Mouse (Mus musculus): ENCODE results near the gene Zfp64.

Zfp64 gene

GRCm38 (mm10) chr2:168954835-168955716 lies at the start of gene Zfp64:
Gene Zfp64, minus strand, starts transcription at chr2:168955587.
- peak; percentile 85 for DNase-seq

DNA sequence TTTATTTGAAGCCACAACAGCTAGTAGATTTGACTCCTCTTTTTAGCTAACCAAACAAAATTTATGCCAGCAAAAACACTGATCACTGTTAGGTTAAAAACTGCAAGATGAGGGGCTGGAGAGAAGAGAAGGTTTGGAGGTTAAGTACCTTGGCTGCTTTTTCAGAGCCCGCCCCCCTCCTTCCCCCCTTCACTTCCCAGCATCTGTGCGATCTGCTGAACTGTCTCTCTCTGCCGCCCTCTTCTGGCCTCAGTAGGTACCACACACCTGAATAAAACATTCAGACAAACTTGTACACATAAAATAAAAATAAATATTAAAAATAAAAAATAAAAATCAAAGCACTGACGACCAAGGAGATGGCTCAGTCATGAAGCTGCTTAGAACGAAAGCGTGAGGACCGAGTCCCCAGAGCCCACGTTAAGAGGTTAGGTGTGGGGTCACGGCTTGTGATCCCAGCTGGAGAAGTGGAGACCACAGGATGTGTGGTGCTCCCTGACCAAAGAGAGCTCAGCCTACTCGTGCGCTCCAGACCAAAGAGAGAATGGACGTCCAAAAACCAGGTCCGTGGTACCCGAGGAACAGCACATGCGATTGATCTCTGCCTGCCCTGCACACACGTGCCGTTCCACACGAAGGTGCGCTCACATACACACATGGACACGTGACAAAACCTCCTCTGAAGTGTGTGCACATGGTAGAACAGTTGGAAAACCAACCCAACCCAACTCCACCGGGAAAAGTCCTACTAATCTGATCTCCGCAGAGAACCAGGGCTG lies 37.4 kb upstream of the Zfp64 start:
- peak; percentile 29 for DNase-seq

DNA sequence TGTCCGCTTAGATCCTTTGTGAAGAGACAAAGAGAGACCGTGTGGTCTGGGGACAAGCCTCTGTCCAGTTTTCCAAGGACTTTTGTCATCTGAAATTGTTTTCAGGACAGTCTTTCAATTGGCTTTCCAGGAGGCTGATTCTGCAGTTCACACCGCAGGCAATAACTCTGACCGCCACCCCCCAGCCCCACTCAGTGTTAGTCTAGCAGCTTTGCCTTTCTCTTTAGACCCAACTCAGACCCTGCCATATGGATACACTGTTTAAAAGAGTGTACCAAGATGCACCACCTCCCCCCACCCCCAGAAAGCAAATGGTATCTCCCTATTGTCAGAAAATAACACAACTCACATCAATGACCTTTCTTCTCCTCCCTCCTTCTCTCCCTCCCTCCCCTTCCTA lies 35.6 kb upstream of the Zfp64 start:
- DNase-seq, result no peak

DNA sequence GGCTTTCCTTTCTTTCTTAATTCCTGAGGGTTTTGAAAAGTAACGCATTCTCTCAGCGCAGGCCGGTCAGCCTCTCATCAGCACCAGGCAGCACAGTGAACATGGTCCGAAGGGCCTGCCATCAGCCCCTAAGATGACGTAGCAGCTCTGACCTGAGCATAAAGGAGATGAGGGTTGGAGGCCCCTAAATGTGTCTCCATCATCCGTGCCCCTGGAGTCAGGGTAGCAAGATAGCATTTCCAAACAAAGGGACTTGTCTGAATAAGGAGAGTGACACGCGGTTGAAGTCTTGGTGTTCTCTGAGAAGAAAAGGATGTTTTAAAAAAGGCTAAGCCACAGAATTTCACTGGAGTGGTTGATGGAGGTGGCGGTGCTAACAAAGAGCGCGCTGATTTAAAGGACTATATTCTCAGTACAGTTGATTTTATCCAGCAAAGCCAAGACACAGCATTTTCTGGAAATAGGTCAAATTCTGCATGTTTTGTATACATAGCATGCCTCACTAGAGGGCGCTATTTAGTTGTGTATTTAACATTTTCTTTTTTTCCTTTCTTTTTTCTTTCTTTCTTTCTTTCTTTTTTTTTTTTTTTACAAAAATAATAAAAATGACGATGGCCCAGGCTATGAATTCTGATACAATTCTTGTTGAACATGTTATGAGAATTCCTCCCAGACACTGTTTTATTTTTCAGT lies 34.8 kb upstream of the Zfp64 start:
- DNase-seq, result no peak

- no peak for DNase-seq
These were observed 32.7 kb upstream of the Zfp64 start for GRCm38 (mm10) chr2:168988056-168988455.

DNA sequence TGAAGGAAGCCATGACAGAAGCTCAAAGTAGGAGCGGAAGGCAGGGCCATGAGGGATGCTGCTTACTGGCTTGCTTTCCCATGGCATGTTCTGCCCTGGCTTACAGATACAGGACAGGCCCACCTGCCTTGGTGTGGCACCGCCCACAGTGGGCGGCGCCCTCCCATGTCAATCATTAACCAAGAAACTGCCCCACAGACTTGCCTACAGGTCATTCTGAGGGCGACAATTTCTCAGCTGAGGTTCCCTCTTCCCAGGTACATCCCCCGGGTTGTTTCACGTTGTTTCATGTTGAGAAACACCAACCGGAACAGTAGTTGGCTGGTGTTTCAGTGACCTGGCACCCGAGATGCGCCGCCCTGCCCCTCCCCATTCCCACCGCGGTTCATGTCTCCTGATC lies 32.0 kb upstream of the Zfp64 start:
- DNase-seq, result no peak

DNA sequence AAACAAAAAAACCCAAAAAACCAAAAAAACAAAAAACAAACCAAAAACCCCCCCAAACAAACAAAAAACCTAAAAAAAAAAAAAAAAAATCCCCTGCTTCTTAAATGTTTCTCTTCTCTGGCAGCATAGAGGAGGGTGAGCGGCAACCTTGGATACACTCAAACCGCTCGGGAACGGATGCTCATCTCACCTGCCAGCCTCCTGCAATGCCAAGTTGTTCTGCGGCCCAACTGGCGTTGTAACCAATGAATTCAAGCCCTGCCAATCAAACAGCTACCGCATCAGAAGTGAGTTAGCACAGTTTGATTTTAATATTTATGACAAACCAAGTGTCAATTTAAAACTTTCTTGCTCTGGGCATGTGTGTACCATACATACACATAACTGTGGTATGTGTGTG lies 26.6 kb upstream of the Zfp64 start:
- no peak for DNase-seq

DNA sequence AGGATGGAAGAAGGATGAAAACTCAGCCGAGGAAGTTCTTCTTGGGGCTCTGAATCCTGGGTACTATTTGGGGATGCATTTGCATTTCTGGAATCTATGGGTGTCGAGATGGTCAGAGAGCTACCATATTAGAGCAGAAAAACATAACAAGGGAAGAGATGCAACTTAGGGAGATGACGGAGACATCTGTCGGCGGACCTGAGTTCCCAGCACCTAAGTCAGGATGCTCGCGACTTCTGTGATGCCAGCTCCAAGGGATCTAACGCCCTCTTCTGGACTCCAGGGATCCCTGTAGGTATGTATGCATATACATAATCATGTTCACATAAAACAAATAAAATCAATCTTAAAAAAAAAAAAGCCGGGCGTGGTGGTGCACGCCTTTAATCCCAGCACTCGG lies 26.1 kb upstream of the Zfp64 start:
- no peak for DNase-seq

DNA sequence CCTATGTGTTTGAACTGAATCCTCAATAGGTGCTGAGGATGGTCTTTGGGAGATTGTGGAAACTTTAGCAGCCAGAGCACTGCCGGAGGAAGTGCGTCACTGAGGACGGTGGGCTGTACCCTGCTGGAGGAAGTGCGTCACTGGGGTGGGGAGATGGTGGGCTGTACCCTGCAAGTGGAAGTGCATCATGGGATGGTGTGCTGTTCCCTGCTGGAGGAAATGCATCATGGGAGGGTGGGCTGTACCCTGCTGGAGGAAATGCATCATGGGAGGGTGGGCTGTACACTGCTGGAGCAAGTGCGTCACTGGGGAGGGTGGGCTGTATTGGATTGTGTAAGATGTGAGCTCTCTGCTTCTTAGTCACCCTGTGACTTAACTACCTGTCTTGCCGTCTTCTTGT lies 25.5 kb upstream of the Zfp64 start:
- peak; percentile 66 for DNase-seq

GRCm38 (mm10) chr2:168979742-168980141 lies 24.4 kb upstream of the Zfp64 start:
- DNase-seq, result peak; percentile 63

DNA sequence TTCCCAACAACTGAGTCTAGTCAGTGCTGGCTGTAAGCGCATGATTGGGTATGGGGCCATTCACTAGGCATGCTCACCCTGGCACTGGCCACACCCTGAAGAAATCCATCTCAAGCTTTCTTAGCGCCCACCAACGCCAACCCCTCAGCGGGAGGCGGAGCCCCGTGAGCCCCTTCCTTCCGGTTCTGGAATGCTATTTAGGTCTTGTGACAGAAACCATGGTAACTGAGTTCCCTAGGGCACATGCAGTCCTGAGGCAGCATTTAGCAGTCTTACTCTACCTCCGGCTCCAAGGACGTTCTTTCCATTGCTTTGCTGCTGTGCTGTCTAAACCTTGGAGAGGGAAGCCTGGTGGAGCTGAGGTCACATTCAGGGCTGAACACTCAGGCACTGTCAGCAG lies 22.6 kb upstream of the Zfp64 start:
- peak; percentile 17 for DNase-seq

DNA sequence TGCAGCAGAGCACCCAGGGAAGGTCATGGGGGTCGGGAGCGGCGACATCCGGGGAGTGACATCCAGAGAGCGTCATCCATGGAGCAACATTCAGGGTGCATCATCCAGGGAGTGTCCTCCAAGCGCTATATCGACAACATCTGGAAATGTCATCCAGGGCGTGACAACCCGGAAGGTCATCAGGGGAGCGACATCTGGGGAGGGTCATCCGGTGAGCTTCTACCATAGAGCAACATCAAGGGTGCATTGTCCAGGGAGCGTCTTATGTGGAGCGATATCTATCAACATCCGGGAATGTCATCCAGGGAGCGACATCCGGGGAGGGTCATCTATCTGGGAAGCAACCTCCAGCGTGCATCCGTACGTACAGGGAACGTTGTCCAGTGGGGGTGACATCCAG lies 14.7 kb upstream of the Zfp64 start:
- DNase-seq, result no peak

DNA sequence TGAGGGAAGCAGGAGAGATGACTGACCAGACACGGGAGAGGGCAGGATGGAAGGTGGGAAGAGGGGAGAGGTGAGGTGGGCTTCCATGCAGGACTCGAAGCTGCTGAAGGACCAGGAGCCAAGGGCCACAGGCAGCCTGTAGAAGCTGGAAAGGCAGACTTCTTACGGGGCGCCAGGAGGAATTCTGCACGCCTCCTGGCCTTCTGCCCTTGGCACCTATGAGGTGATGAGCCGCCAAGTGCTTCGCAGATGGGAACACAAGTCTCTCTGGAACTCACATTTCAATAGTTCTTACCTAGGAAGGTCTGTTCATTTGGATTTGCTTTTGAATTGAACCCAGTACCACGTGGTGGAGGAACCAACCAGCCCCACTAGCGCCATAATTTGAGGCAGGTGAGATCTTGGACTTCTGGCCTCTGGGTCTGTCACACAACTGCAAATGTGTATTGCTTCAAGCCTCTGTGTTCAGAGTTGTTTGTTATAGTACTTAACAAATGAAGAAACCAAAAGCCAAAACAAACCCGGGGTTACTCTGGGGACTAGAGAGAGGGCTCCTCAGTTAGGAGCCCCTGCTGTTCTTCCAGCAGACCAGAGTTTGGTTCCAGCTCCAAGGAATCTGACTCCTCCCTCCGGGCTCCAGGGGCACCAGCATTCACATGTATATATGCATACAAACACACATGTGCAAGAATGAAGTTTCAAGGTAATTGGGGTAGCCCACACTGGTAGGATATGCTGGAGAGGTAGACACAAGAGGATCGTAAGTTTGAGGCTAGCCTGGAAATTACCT lies 12.9 kb upstream of the Zfp64 start:
- DNase-seq, result no peak

- no peak for DNase-seq
These were observed 11.1 kb upstream of the Zfp64 start for GRCm38 (mm10) chr2:168966525-168966924.

DNA sequence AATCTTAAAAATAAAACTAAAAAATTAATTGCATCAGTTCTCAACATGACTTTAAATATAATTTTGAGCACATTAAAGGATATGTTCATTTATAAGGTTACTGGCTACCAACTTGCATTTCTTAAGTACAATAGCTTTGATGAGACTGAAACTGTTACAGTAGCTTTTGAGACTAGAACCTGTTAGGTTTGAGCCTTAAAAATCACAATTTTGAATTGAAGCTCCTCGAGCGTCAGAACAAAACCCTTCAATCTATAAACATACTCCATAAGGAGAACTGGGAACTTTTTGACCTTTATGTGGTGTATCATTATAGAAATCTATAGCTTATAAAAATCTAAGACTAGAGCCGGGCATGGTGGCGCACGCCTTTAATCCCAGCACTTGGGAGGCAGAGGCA lies 9.5 kb upstream of the Zfp64 start:
- DNase-seq, result no peak

- no peak for DNase-seq
These were observed 6.6 kb upstream of the Zfp64 start for GRCm38 (mm10) chr2:168961729-168962666.

- no peak for DNase-seq
These were observed 5.4 kb upstream of the Zfp64 start for GRCm38 (mm10) chr2:168960814-168961213.

- no peak for DNase-seq
These were observed 4.0 kb upstream of the Zfp64 start for GRCm38 (mm10) chr2:168959339-168959885.

DNA sequence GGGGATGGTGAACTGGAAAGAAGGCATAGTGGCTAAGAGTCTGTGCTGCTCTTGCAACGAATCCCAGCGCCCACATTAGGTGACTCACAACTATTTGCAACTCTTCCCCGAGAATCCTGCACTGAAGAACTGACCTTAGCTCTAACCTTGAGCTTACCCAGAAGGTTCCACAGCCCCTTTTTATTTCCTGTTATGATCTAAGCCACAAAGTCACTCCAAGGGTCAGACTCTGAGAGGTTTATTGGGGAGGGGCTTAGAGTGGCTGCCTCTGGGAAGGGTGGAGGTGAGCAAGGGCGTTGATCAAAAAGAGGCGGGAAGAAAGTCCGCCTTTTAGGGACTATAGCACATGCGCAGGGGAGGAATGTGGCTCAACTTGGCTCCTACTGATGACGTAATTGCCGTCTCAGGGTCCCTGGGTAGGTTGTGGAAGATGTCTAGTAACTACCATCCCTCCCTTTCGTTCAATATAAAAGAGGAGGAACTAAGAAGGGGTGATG lies 511 bp upstream of the Zfp64 start:
- DNase-seq, result peak; percentile 41

DNA sequence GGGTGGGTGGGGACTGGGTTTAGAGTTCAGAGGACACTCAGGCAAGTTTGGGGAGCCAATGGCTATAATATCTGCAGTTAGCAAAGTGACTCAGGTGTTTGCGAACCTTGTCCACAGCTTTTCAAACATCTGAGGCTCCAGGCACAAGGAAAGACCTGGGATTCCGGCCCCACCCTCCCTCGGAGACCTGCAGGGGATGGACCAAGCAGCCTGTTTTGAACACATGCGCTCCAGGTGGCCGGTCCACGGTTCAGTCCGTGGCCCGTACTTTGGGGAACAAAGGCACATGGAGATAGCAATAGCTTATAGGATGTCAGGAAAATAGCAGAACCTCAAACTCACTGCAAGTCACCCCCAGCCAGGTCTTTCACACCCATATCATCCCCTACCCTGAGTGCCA lies 1.0 kb downstream of the Zfp64 start:
- DNase-seq, result peak; percentile 20

GRCm38 (mm10) chr2:168948506-168948905 lies 6.9 kb downstream of the Zfp64 start:
- DNase-seq, result no peak
